Mouse (Mus musculus): Measurements from ENCODE around the gene Cdc42bpg.

The Cdc42bpg gene

GRCm38 (mm10) chr19:6370175-6370574 lies 63.9 kb downstream of the Cdc42bpg start:
- no peak for TF ChIP-seq GATA4 (IDR thresholded peaks at IDR 0.05; ENCODE audit: insufficient replicate concordance, low read length)

GRCm38 (mm10) chr19:6372433-6372832 lies 66.2 kb downstream of the Cdc42bpg start:
- no peak for TF ChIP-seq GATA4 (IDR thresholded peaks at IDR 0.05; ENCODE audit: insufficient replicate concordance, low read length)

GRCm38 (mm10) chr19:6373539-6374400 lies 67.5 kb downstream of the Cdc42bpg start:
- no peak for TF ChIP-seq GATA4 (IDR thresholded peaks at IDR 0.05; ENCODE audit: insufficient replicate concordance, low read length)

GRCm38 (mm10) chr19:6374571-6374970 lies 68.3 kb downstream of the Cdc42bpg start:
- TF ChIP-seq GATA4 (IDR thresholded peaks at IDR 0.05; ENCODE audit: insufficient replicate concordance, low read length), result no peak

Data from liver, adult (tissue).